Mouse (Mus musculus) hindbrain, embryonic 12.5 days (tissue): ENCODE data around the gene Rab14. TPM values are rescaled to one million over a fixed set of nuclear protein-coding genes. Genes with fewer than 3 reads are reported as not detected.

ENCODE experiments used
- ATAC-seq: fragments of 200-750 bp; cut with Nextera tagmentation; 2 replicates; pipeline ENCODE4 v1.8.0; 2017; ENCODE audit warnings: moderate TSS enrichment; ENCODE audit not compliant: low FRiP score
- H3K27ac ChIP-seq: fragments of 300-500 bp; sonication (generic); 2 replicates; pipeline ENCODE4 v1.5.1; 2016; ENCODE audit warnings: mild to moderate bottlenecking
- H3K27me3 ChIP-seq: fragments of 300-500 bp; sonication (generic); 2 replicates; pipeline ENCODE4 v1.6.1; 2016; ENCODE audit warnings: mild to moderate bottlenecking
- H3K36me3 ChIP-seq: fragments of 300-500 bp; sonication (generic); 2 replicates; pipeline ENCODE4 v1.6.1; 2016; ENCODE audit warnings: mild to moderate bottlenecking
- H3K4me1 ChIP-seq: fragments of 300-500 bp; sonication (generic); 2 replicates; pipeline ENCODE4 v1.6.1; 2016
- H3K4me2 ChIP-seq: fragments of 300-500 bp; sonication (generic); replicated peaks from 2 replicates; pipeline ENCODE4 v1.6.1; 2016; ENCODE audit warnings: mild to moderate bottlenecking
- H3K4me3 ChIP-seq: fragments of 300-500 bp; sonication (generic); 2 replicates; pipeline ENCODE4 v1.5.1; 2016; ENCODE audit warnings: mild to moderate bottlenecking
- H3K9ac ChIP-seq: fragments of 300-500 bp; sonication (generic); 2 replicates; pipeline ENCODE4 v1.6.1; 2016; ENCODE audit warnings: mild to moderate bottlenecking, moderate library complexity
- H3K9me3 ChIP-seq: fragments of 300-500 bp; sonication (generic); replicated peaks from 2 replicates; pipeline ENCODE4 v1.6.1; 2016; ENCODE audit warnings: mild to moderate bottlenecking
- WGBS: fragments of 180-500 bp; shearing (Covaris S2); methylation state at CpG from one replicate; pipeline ENCODE4 v1.1.7; 2016; 5-methylcytosine and 5-hydroxymethylcytosine counted together
- polyA plus RNA-seq: library from polyadenylated mRNA; unstranded; fragments of >200 nt; fragmentation: Nextera tagmentation; extraction: Ambion mirVana; gene quantifications from 2 replicates; pipeline ENCODE4 v1.2.1, GENCODE M21; 2016

Rab14 gene
- polyA plus RNA-seq, 1 experiment from 2014 or later: 380 TPM

DNA sequence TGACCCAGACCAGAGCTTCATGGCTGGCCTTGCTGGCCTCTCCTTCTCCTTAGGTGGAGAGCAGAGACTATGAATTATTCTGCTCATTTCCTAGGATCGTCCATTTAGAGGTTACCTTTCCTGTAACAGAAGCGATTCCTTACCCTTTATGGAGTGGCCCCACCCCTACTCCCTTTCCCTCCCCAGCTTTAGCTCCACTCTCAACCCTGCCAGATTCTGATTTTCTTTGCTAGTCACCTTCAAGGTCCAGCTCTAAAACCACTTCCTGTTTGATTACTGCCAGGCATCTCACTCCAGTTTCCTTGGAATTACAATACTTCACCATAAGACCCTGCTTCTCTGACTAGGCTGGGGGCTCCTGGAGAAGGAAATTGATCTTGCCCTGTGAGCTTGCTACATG, 15.8 kb upstream of the Rab14 start:
- H3K4me1 ChIP-seq: peaks cover 8% of the 10 kb centered on the region
- ATAC-seq: no peak
- H3K4me3 ChIP-seq: no peak overlapping the region
- H3K4me2 ChIP-seq: no peak overlapping the region
- H3K36me3 ChIP-seq: no peaks in the 10 kb centered on the region
- no peaks in the 10 kb centered on the region for H3K9me3 ChIP-seq
- WGBS: 84% methylated on average over 2 of the region's 2 CpGs
- no peak overlapping the region for H3K9ac ChIP-seq
- no peak overlapping the region for H3K27ac ChIP-seq
- H3K27me3 ChIP-seq: no peaks in the 10 kb centered on the region

DNA sequence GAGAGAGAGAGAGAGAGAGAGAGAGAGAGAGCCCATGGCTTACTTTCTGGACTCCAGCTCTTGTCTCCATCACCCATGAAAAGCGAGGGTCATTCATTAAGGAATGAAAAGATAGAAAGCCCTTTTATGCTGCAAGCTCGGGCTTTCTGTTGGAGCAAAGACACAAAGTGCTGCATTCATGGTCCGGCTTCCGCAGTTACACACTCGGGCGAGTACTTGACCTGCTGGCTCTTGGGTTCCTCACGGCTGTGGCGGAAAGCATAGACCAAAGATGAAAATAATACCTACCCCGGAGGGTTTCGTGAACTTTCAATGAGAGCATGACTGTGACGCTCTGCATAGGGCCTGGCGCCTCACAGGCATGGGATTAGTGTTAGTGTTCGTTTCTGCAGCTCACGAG, 14.4 kb upstream of the Rab14 start:
- no peak overlapping the region for H3K9ac ChIP-seq
- peak overlapping the region; percentile 37 for H3K4me2 ChIP-seq
- 30% methylated on average over 14 of the region's 14 CpGs for WGBS
- no peaks in the 10 kb centered on the region for H3K27me3 ChIP-seq
- no peak overlapping the region for H3K4me3 ChIP-seq
- no peaks in the 10 kb centered on the region for H3K36me3 ChIP-seq
- H3K4me1 ChIP-seq: peaks cover 8% of the 10 kb centered on the region
- no peak for ATAC-seq
- H3K9me3 ChIP-seq: no peaks in the 10 kb centered on the region
- H3K27ac ChIP-seq: peak overlapping the region; percentile 52

DNA sequence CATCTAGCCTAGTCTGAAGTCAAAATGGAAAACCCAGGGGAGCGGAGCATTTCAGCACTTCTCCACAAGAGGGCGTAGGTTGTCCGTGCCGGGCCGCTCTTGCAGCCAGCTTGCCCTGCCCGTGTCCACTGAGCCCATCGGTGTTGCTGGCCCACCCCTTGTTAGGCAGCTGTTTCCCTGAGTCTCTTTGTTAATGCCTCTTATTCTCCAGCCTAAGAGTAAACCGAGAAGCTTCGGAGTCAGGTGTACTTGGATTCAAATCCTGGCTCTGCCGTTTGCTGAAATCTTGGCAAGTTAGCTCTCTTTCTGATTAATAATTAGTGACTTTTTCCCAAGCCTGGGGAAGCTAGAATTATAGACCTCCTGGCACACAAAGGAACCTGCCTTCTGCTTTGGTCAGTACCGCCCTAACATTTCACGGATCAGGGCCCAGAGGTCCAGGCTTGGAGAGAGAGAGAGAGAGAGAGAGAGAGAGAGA, 14.0 kb upstream of the Rab14 start:
- no peak overlapping the region for H3K4me3 ChIP-seq
- no peak overlapping the region for H3K9ac ChIP-seq
- peak; percentile 91 for ATAC-seq
- no peaks in the 10 kb centered on the region for H3K9me3 ChIP-seq
- 4% methylated on average over 12 of the region's 12 CpGs for WGBS
- H3K4me2 ChIP-seq: peak overlapping the region; percentile 37
- H3K4me1 ChIP-seq: peaks cover 8% of the 10 kb centered on the region
- peak overlapping the region; percentile 52; the same call in 1 of the 2 replicates for H3K27ac ChIP-seq
- no peaks in the 10 kb centered on the region for H3K27me3 ChIP-seq
- H3K36me3 ChIP-seq: no peaks in the 10 kb centered on the region

DNA sequence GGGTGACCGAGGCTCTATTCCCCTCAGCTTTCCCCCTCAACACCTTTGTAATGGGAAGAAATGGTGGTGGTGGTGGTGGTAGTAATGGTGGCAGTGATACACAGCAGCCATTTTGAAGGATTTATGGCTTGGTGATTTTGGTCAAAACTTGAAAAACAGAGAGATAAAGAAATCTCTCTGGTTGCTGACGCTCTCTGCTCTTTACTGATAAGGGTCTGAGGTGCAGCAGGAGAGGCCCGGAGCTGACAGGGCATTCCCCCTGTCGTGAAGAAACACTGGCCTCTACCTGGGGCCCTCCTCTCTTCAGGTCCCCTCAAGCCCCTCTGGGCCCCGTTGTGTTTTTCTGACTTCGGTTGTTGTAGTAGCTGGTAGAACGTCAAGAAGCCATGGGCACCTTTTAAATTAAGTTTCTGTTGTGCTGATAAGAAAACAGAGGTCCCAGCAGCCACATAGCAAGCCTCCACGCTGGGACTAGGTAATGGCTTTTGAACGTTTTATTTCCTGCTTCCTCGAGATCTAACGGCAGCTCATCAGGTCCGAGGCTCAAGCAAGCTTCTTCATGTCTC, 12.5 kb upstream of the Rab14 start:
- H3K4me3 ChIP-seq: no peak overlapping the region
- no peaks in the 10 kb centered on the region for H3K27me3 ChIP-seq
- no peak overlapping the region for H3K9ac ChIP-seq
- no peaks in the 10 kb centered on the region for H3K9me3 ChIP-seq
- 84% methylated on average over 12 of the region's 12 CpGs for WGBS
- H3K4me2 ChIP-seq: no peak overlapping the region
- H3K27ac ChIP-seq: no peak overlapping the region
- ATAC-seq: no peak
- H3K36me3 ChIP-seq: no peaks in the 10 kb centered on the region
- H3K4me1 ChIP-seq: peaks cover 8% of the 10 kb centered on the region

DNA sequence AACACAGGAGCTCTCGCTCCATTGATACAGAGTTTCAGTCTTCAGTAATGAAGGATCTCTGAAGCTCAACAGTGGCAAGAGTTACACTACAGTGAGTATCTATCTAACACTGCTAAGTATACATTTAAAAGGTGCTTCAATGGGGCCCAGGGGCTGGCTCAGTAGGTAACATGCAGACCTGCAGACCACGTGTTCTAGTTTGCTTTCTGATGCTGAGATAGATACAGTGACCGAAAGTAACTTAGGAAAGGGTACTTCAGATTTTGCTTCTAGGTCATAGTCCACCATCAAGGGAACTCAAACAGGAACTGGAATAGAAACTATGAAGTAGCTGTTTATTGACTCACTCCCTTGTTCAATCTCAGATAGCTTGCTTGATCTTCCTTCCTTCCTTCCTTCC, 10.8 kb upstream of the Rab14 start:
- no peak overlapping the region for H3K4me3 ChIP-seq

DNA sequence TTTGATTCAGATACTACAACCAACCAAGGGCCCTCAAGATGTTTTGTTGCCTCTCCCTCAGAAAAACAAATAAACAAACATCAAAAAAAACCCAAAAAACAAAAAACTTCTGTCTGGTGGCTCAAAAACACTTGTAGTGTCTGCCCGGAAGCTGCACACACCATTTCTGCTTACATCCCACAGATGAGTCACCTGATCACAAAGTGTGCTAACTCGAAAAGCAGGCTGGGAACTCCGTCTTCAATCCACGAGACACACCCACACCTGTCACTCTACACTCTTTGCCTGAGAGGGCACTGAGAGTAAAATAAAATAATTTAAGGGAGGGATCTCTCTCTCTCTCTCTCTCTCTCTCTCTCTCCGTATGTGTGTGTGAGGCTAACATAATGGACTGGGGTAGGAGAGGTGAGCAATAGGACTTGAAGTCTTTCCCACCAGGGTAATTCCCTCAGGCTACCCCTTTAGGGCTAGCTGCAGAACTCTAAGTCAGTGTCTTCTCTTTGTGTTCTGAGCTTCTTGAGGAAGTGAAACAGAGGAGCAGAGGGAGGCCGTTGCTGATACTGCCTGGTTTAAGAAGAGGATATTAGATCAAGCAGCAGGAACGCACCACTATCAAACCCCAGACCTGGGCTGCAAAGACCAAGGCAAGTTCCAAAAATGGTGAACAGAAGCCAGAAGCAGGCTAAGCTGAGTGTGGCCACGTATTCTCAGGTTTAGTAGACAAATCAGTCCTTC, 8.2 kb upstream of the Rab14 start:
- no peak for ATAC-seq
- WGBS: 82% methylated on average over 8 of the region's 8 CpGs
- Histone ChIP-seq H3K4me1 (no peaks in the 10 kb centered on the region), H3K9me3 (no peaks in the 10 kb centered on the region), H3K9ac (no peak overlapping the region), H3K36me3 (no peaks in the 10 kb centered on the region), H3K27me3 (no peaks in the 10 kb centered on the region), H3K4me3 (no peak overlapping the region), H3K27ac (no peak overlapping the region), H3K4me2 (no peak overlapping the region)

More for the DNA sequence above, 10.8 kb upstream of the Rab14 start:
- ATAC-seq: no peak
- Histone ChIP-seq H3K4me1 (peaks cover 8% of the 10 kb centered on the region), H3K27ac (no peak overlapping the region), H3K9ac (no peak overlapping the region), H3K9me3 (no peaks in the 10 kb centered on the region), H3K4me2 (no peak overlapping the region), H3K27me3 (no peaks in the 10 kb centered on the region), H3K36me3 (no peaks in the 10 kb centered on the region)
- WGBS: 75% methylated on average over 3 of the region's 3 CpGs

DNA sequence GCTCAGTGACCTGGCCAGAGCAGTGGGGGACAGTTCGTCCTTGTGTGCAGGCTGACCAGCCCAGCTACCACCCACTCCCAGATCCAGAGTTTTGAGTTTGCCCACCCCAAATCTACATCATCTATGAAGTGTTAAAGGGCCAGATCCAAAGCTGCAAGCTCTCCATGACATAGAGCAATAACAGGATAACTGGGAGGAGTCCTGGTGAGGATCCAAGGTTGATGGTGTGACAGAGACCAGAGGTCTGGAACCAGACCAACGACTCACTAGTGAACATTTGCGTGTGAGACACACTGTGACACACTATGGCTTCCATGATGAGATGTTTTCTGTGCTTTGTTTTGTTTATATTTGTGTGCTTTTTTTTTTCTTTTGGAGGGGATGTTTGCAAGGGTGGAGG, 7.1 kb upstream of the Rab14 start:
- Histone ChIP-seq H3K27me3 (no peaks in the 10 kb centered on the region), H3K4me1 (no peaks in the 10 kb centered on the region), H3K9me3 (no peaks in the 10 kb centered on the region), H3K36me3 (no peaks in the 10 kb centered on the region), H3K9ac (no peak overlapping the region), H3K27ac (no peak overlapping the region), H3K4me2 (no peak overlapping the region), H3K4me3 (no peak overlapping the region)
- no peak for ATAC-seq
- 86% methylated on average over 3 of the region's 3 CpGs for WGBS

DNA sequence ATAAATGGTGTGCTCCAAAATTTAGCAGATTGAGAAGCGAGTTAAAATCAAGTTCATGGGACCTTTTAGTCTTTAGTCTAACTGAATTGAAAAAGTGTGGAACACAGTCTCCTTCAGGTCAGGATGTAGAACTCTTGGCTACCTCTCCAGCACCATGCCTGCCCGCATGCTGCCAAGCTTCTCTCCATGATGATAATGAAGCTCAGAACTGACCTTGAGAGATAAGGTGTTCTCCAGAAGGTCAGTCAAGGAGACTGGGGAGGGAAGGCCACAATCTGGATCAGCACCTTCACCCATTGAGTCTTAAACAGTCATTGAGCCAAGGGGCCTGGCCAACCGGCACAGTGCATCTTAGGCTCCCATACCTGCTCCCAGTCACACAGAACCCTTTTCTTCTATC, 5.8 kb upstream of the Rab14 start:
- Histone ChIP-seq H3K36me3 (no peaks in the 10 kb centered on the region), H3K4me2 (no peak overlapping the region), H3K9ac (no peak overlapping the region), H3K27ac (no peak overlapping the region), H3K27me3 (no peaks in the 10 kb centered on the region), H3K4me3 (no peak overlapping the region), H3K4me1 (no peaks in the 10 kb centered on the region), H3K9me3 (no peaks in the 10 kb centered on the region)
- WGBS: 91% methylated on average over 3 of the region's 3 CpGs
- no peak for ATAC-seq

DNA sequence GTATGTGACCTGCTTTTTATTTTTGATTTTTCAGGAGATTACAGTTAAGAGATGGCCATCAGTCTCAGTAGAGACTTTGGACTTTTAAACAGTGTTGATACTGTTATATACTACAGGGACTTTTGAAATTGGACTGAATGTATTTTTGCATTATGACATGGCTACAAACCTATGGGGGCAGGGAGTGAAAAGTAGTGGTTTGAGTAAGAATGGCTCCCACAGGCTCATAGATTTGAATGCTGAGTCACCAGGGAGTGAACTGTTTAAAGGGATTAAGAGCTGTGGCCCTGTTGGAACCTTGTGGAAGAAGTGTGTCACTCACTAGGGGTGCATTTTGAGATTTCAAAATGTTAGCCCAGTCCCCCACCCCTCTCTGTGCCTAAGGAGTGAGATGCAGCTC, 2.8 kb upstream of the Rab14 start:
- ATAC-seq: no peak
- Histone ChIP-seq H3K36me3 (no peaks in the 10 kb centered on the region), H3K9me3 (no peaks in the 10 kb centered on the region), H3K4me3 (no peak overlapping the region), H3K4me1 (peaks cover 9% of the 10 kb centered on the region), H3K27me3 (no peaks in the 10 kb centered on the region), H3K27ac (no peak overlapping the region), H3K4me2 (no peak overlapping the region), H3K9ac (no peak overlapping the region)

DNA sequence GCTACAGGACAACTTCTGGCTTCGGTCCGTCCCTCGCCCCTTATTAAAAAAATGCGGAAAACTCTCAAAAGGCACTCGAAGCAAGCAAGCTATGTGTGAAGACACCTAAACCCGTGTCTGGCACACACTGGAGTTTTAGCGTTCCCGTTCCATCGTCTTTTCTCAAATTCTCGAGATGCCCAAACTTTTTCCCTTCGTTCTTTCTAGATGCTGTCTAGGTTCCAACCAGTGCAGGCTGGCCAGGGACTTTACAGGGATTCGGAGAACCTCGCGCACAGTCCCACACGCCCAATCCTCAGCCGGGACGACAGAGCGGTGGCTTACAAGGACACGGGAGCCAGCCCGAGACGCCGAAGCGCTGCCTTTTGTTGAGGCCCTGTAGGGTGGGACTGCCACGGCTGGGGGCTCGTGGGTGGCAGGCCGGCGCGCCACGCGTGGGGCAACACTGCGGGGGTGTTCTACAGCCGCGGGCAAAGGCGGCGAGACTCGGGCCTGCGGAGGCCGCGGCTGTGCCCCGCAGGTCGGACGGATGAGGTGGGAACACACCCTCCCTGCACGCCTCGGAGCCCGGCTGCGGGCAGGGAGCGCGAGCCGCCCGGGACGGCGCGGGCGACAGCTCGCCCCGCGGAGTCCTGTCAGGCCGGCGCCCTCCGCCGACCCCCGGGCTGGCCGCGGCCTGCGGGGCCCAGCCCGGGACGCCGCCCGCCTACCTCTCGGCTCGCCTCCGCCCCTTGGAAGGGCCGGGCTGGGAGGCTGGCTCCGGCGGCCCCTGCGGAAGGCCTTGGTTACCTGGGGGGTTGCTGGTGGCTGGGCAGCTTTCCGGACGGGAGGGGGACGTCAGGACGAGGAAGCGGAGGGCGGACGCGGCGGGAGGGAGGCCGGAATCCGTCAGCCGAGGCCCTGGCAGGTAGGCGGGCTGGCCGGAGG, 686 bp downstream of the Rab14 start:
- peak overlapping the region; percentile 100 for H3K4me3 ChIP-seq
- H3K36me3 ChIP-seq: no peaks in the 10 kb centered on the region
- H3K9ac ChIP-seq: peak overlapping the region; percentile 99
- peaks cover 16% of the 10 kb centered on the region for H3K4me1 ChIP-seq
- H3K9me3 ChIP-seq: no peaks in the 10 kb centered on the region
- under 1% methylated on average over 81 of the region's 90 CpGs for WGBS
- no peaks in the 10 kb centered on the region for H3K27me3 ChIP-seq
- ATAC-seq: peak; percentile 82
- H3K27ac ChIP-seq: peak overlapping the region; percentile 97
- peak overlapping the region; percentile 87 for H3K4me2 ChIP-seq

DNA sequence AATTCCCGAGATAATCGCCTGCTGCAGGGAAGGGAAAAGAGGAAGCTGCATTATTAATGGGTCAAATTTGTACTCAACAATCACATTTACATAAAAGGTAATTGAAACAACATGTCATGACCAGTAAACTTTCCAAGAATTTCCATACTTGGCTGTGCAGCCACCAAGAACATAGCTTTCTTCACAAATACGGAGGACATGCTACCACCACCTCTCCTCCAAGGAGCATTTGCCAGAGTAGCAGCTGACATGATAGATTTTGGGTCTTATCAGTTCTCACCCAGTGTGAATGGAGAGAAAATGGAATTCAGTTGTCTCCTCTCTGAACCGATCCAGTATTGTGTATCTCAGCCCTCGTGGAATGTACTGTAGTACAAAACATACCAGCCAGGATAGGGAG, 1.4 kb downstream of the Rab14 start:
- no peak for ATAC-seq
- peaks cover 16% of the 10 kb centered on the region for H3K4me1 ChIP-seq
- WGBS: 22% methylated on average over 5 of the region's 5 CpGs
- no peak overlapping the region; the same call in 1 of the 2 replicates for H3K27ac ChIP-seq
- peak overlapping the region; percentile 87 for H3K4me2 ChIP-seq
- H3K9ac ChIP-seq: peak overlapping the region; percentile 99
- no peaks in the 10 kb centered on the region for H3K27me3 ChIP-seq
- H3K36me3 ChIP-seq: no peaks in the 10 kb centered on the region
- H3K4me3 ChIP-seq: peak overlapping the region; percentile 100
- H3K9me3 ChIP-seq: no peaks in the 10 kb centered on the region
